Mouse (Mus musculus) midbrain, postnatal 0 days (tissue): ENCODE results near the gene Osbp2. TPM values are rescaled to one million over a fixed set of nuclear protein-coding genes. Genes with fewer than 3 reads are reported as not detected.

Source experiments
- ATAC-seq: fragments of 200-750 bp; cut with Nextera tagmentation; 2 replicates; pipeline ENCODE4 v1.8.0; 2017; ENCODE audit warnings: moderate number of reproducible peaks, mild to moderate bottlenecking, moderate TSS enrichment, moderate library complexity; ENCODE audit not compliant: low FRiP score
- DNase-seq: peaks from one replicate; pipeline ENCODE4 v3.0.0-alpha.2; 2015; ENCODE audit warnings: low spot score
- H3K27ac ChIP-seq: fragments of 300-500 bp; sonication (generic); 2 replicates; pipeline ENCODE4 v1.5.1; 2014; ENCODE audit warnings: low read depth, mild to moderate bottlenecking, low read length, mixed read lengths
- H3K27me3 ChIP-seq: fragments of 300-500 bp; sonication (generic); 2 replicates; pipeline ENCODE4 v1.6.1; 2014; ENCODE audit warnings: low read length, control low read depth, mixed read lengths; ENCODE audit not compliant: insufficient read depth
- H3K36me3 ChIP-seq: fragments of 300-500 bp; sonication (generic); 2 replicates; pipeline ENCODE4 v1.6.1; 2014; ENCODE audit warnings: low read length, control low read depth, mixed read lengths; ENCODE audit not compliant: insufficient read depth
- H3K4me1 ChIP-seq: fragments of 300-500 bp; sonication (generic); 2 replicates; pipeline ENCODE4 v1.6.1; 2014; ENCODE audit warnings: mild to moderate bottlenecking, control low read depth, antibody characterized with exemption, low read length, mixed read lengths; ENCODE audit not compliant: insufficient read depth
- H3K4me2 ChIP-seq: fragments of 300-500 bp; sonication (generic); 2 replicates; pipeline ENCODE4 v1.6.1; 2014; ENCODE audit warnings: low read depth, mild to moderate bottlenecking, low read length, mixed read lengths; ENCODE audit not compliant: poor library complexity, severe bottlenecking
- H3K4me3 ChIP-seq: fragments of 300-500 bp; sonication (generic); 2 replicates; pipeline ENCODE4 v1.5.1; 2014; ENCODE audit warnings: low read depth, mild to moderate bottlenecking, low read length, moderate library complexity
- H3K9ac ChIP-seq: fragments of 300-500 bp; sonication (generic); replicated peaks from 2 replicates; pipeline ENCODE4 v1.6.1; 2014; ENCODE audit warnings: mild to moderate bottlenecking, low read length, moderate library complexity, mixed read lengths; ENCODE audit not compliant: poor library complexity, severe bottlenecking
- H3K9me3 ChIP-seq: fragments of 300-500 bp; sonication (generic); 2 replicates; pipeline ENCODE4 v1.6.1; 2016; ENCODE audit warnings: low read length, control low read depth
- CTCF ChIP-seq: IDR thresholded peaks from 2 replicates; pipeline ENCODE4 v1.5.1; 2016; ENCODE audit warnings: antibody characterized with exemption, mild to moderate bottlenecking
- WGBS: fragments of 180-500 bp; shearing (Covaris S2); extraction: QIAGEN DNeasy Blood & Tissue Kit; methylation state at CpG from one replicate; pipeline ENCODE4 v1.1.7; 2014; 5-methylcytosine and 5-hydroxymethylcytosine counted together
- polyA plus RNA-seq: library from polyadenylated mRNA; unstranded; fragments of >200 nt; fragmentation: Nextera tagmentation; extraction: Ambion mirVana; gene quantifications from 2 replicates; pipeline ENCODE4 v1.2.1, GENCODE M21; 2015
- total RNA-seq: library from RNA; depleted of rRNA; stranded (reverse); fragments of >200 nt; gene quantifications from 2 replicates; pipeline ENCODE4 v1.2.3, GENCODE M21; 2014

Osbp2 gene
- total and polyA plus RNA-seq, 2 experiments from 2014 or later = 52.5 to 67.2 TPM

- Histone ChIP-seq H3K27me3 (no peaks in the 10 kb centered on the region), H3K9me3 (no peaks in the 10 kb centered on the region), H3K9ac (no peak overlapping the region), H3K4me1 (no peaks in the 10 kb centered on the region), H3K4me2 (no peak overlapping the region), H3K36me3 (no peaks in the 10 kb centered on the region), H3K4me3 (no peak overlapping the region), H3K27ac (no peak overlapping the region)
- DNase-seq = peak; percentile 10
- TF ChIP-seq CTCF = peak; percentile 57
- WGBS = 81% methylated on average over 3 of the region's 3 CpGs
- no peak for ATAC-seq
These were observed 166.3 kb downstream of the Osbp2 start for GRCm38 (mm10) chr11:3697441-3697840.

- Histone ChIP-seq H3K9me3 (no peaks in the 10 kb centered on the region), H3K4me2 (no peak overlapping the region), H3K27ac (no peak overlapping the region), H3K4me1 (no peaks in the 10 kb centered on the region), H3K27me3 (no peaks in the 10 kb centered on the region), H3K9ac (no peak overlapping the region), H3K4me3 (no peak overlapping the region), H3K36me3 (peaks cover 4% of the 10 kb centered on the region; the same call in 1 of the 2 replicates)
- DNase-seq = no peak
- 85% methylated on average over 5 of the region's 5 CpGs for WGBS
- ATAC-seq = no peak
- TF ChIP-seq CTCF = peak; percentile 47
These were observed 167.6 kb downstream of the Osbp2 start for GRCm38 (mm10) chr11:3696086-3696616.

GRCm38 (mm10) chr11:3691746-3692145 is 172.0 kb downstream of the Osbp2 start:
- H3K27ac ChIP-seq = no peak overlapping the region
- H3K9me3 ChIP-seq = no peaks in the 10 kb centered on the region
- no peak overlapping the region for H3K9ac ChIP-seq
- H3K4me1 ChIP-seq = no peaks in the 10 kb centered on the region
- DNase-seq = no peak
- peaks cover 29% of the 10 kb centered on the region for H3K36me3 ChIP-seq
- no peak overlapping the region for H3K4me2 ChIP-seq
- no peak overlapping the region for H3K4me3 ChIP-seq
- no peak for TF ChIP-seq CTCF
- WGBS = 91% methylated on average over 2 of the region's 2 CpGs
- no peak for ATAC-seq
- no peaks in the 10 kb centered on the region for H3K27me3 ChIP-seq

DNA sequence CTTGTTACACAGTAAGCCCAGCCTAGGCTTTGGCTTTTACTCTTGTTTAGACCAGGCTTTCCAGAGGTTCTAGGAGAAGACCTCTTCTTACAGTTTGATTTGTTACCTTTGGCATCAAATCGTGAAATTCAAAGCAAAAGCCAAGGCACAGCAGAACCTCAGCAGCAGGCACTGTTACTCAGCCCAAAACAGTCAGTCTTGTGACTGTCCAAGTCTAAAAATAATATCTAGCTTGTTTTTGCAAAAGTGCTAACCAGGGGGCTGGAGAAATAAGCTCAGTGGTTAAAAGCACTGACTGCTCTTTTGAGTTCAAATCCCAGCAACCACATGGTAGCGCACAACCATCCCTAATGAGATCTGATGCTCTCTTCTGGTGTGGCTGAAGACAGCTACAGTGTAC is 176.8 kb downstream of the Osbp2 start:
- no peak for DNase-seq
- no peaks in the 10 kb centered on the region for H3K4me1 ChIP-seq
- no peak for TF ChIP-seq CTCF
- peaks cover 64% of the 10 kb centered on the region for H3K36me3 ChIP-seq
- H3K9ac ChIP-seq = no peak overlapping the region
- H3K4me2 ChIP-seq = no peak overlapping the region
- no peak overlapping the region for H3K4me3 ChIP-seq
- no peaks in the 10 kb centered on the region for H3K27me3 ChIP-seq
- no peak overlapping the region for H3K27ac ChIP-seq
- no peaks in the 10 kb centered on the region for H3K9me3 ChIP-seq
- 83% methylated on average over 2 of the region's 2 CpGs for WGBS
- no peak for ATAC-seq

GRCm38 (mm10) chr11:3686318-3686717 is 177.4 kb downstream of the Osbp2 start:
- Histone ChIP-seq H3K36me3 (peaks cover 64% of the 10 kb centered on the region), H3K4me3 (no peak overlapping the region), H3K9ac (no peak overlapping the region), H3K4me1 (no peaks in the 10 kb centered on the region), H3K27me3 (no peaks in the 10 kb centered on the region), H3K9me3 (no peaks in the 10 kb centered on the region), H3K27ac (no peak overlapping the region), H3K4me2 (no peak overlapping the region)
- 92% methylated on average over 2 of the region's 2 CpGs for WGBS
- DNase-seq (no peak), ATAC-seq (no peak)
- TF ChIP-seq CTCF = no peak

DNA sequence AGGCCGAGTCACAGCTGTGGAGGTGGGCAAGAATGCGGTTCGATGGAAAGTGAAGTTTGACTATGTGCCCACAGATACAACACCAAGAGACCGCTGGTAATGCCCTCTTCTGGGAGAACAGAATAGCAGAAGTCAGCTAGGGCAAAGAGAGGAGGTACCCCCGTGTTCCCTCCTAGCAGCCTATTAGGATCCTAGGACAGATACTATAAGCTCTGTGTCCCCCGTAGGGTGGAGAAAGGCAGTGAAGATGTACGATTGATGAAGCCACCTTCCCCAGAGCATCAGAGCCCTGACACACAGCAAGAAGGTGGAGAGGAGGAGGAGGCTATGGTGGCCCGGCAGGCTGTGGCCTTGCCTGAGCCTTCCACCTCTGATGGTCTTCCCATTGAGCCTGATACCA is 178.3 kb downstream of the Osbp2 start:
- no peak overlapping the region for H3K27ac ChIP-seq
- H3K4me2 ChIP-seq = no peak overlapping the region
- no peak overlapping the region for H3K9ac ChIP-seq
- DNase-seq (no peak), ATAC-seq (no peak)
- no peaks in the 10 kb centered on the region for H3K9me3 ChIP-seq
- H3K4me1 ChIP-seq = no peaks in the 10 kb centered on the region
- no peak overlapping the region for H3K4me3 ChIP-seq
- H3K36me3 ChIP-seq = peaks cover 67% of the 10 kb centered on the region
- no peaks in the 10 kb centered on the region for H3K27me3 ChIP-seq
- 94% methylated on average over 8 of the region's 8 CpGs for WGBS
- TF ChIP-seq CTCF = no peak
